Mouse (Mus musculus) left cerebral cortex, adult 11 months (tissue): ENCODE results near the gene Hoxb2.

Experiments
- DNase-seq: peaks from one replicate; pipeline ENCODE4 v3.0.0; 2022; ENCODE audit warnings: low spot score

Gene Hoxb2

GRCm38 (mm10) chr11:96316696-96317607 is 33.4 kb upstream of the Hoxb2 start:
- no peak for DNase-seq

GRCm38 (mm10) chr11:96317608-96318367 is 32.5 kb upstream of the Hoxb2 start, which contains the start of gene Hoxb4:
Gene Hoxb4, plus strand, starts transcription at chr11:96318267.
- DNase-seq, result no peak

- no peak for DNase-seq
These were observed 31.8 kb upstream of the Hoxb2 start for GRCm38 (mm10) chr11:96318368-96319070.

- no peak for DNase-seq
These were observed 31.0 kb upstream of the Hoxb2 start for GRCm38 (mm10) chr11:96319071-96319902.

DNA sequence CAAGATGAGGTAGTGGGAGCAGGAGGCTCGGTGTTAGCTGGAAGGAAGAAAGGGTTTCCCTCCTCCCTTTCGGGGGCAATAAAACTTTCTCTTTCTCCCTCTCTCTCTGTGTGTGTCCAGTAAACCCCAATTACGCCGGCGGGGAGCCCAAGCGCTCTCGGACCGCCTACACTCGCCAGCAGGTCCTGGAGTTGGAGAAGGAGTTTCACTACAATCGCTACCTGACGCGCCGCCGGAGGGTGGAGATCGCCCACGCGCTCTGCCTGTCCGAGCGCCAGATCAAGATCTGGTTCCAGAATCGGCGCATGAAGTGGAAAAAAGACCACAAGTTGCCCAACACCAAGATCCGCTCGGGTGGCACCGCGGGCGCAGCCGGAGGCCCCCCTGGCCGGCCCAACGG is 30.4 kb upstream of the Hoxb2 start:
- DNase-seq, result no peak

DNA sequence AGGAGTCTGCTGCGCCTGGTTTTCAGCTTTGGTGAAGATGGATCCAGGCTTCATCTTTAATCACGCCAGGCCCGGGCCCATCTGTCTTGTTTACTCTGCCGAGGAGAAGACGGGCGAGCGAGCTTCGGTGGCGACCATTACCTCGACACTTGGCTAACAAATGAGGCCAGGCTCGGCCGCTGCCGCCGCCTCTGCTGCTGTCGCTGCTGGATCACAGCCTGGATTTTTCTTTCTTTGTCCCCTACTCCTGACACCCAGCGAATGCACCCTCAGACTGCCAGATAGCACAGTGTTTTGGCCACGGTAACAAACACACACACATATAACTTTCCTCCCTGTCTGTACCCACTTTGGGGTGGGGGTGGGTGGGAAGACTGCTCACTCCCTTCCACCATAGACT is 29.6 kb upstream of the Hoxb2 start:
- DNase-seq, result no peak

GRCm38 (mm10) chr11:96321846-96322245 is 28.5 kb upstream of the Hoxb2 start:
- no peak for DNase-seq

DNA sequence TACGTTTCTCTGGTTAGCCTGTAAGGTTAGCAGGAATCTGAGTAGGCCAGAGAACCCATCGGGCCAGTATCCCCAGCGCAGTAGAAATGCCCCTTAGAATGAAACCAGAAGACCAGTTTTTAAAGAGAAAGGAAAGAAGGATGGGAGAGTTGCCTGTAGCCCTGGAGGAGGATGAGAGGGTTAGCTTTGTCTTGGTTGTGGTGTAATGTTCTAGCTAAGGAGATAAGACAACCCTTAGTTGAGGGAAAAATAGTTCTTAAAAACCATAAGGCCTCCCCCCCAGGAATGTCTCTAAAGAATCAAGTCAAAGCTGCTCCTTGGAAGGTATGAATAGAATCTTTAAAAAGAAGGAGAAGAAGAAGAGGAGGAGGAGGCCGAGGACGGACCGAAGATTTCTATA is 27.6 kb upstream of the Hoxb2 start:
- no peak for DNase-seq

DNA sequence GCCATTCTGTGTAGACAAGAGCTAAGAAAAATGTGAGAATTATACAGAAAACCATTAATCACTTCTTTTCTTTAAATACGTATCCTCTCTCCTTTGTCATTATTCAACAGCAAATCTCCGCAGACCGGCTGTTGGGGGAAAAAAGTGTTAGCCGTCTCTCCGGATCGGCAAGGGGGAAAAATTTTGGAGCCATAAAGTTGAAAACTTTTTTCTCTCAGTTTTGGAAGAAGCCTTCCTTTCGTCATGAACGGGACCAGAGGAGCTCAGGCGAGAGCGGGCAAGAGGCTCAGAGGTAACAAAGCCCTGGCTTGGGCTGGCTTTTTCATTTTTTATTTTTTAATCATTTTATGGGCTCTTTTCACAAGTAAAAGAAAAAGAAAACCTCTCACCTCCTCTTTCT is 27.2 kb upstream of the Hoxb2 start, which contains the start of gene Hoxb3:
Gene Hoxb3 (plus strand): TSS at position 173 of the 400 bp plus-strand sequence.
- no peak for DNase-seq

DNA sequence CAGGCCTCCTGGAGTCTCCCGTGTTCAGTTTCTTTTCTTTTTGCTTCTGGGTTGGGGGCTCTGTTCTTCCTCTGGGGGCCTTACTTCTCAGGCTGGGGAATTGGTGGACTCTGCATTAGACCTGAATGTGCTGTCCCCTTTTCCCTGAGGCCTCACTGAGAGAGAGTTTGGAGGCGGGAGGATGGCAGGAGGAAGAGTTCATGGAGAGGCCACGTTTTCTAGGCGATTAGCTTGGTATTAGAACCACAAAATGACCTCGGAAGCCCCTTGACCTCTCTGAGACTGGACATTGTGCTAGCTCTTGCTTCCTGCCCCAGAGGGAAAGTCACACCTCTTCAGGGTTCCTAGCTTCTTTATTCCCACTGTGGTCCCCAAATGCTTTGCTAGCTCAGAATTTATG is 26.2 kb upstream of the Hoxb2 start:
- no peak for DNase-seq

DNA sequence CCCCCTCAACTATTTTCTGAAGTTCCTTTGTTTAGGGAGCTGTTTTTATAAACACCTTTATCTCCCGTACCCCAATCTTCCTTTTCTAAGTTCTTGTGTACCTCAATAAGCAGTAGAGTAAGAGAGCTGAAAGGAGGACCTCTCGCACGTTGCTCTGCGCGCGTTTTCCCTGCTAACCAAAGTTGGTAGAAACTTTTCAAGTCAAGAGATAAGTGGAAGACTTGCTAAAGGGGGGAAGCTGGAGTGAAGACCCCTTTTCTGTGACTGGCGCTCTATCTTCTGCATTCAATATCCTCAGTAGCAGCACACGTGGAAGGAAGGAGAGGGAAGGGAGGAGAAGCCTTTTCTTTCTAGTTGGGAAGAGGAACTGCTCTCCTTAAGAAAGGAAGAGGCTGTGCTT is 25.4 kb upstream of the Hoxb2 start:
- no peak for DNase-seq

DNA sequence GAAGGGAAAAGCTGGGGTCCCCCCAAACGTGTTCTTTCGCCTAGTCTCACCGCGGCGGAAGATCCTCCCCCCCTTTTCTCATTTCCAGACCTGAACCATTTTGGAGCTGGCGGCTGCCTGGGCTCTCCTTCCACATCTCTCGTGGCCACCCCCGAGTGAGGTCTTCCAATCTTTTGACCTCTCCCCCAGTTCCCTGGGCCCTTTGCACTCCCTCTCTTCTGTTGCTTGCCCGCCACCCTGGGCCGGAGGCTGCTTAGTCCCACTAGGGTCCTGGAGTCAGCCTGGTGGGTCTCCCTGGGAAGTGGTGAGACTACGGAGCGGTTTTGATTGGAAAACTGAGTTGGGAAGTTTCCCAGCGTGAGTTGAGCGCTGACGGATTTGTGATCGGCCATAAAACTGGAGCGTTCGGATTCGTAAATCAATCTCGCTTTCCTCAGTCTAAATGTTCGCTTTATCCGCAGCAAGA is 24.5 kb upstream of the Hoxb2 start:
- DNase-seq, result no peak

GRCm38 (mm10) chr11:96326705-96327104 is 23.6 kb upstream of the Hoxb2 start:
- no peak for DNase-seq

DNA sequence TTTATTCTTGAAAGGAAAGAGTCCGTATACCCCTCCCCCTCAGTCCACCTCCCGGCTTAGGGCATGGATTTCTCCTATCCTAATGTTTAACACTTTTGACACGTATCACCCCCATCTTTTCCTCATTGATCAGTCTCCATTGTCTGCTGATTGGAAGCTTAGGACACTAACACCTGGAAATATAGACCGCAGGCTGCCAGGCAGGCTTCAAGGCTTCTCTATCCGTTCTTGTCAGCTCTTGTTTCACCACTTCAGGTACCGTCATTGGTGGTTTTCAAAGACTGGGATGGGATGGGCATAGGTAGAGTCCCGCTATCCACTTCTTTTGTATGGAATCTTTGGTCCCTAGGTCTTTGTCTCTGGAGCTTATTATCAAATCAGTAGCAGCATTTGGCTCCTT is 23.2 kb upstream of the Hoxb2 start:
- no peak for DNase-seq

GRCm38 (mm10) chr11:96327750-96328149 is 22.6 kb upstream of the Hoxb2 start:
- no peak for DNase-seq

- no peak for DNase-seq
These were observed 21.7 kb upstream of the Hoxb2 start for GRCm38 (mm10) chr11:96328605-96329004.

GRCm38 (mm10) chr11:96332105-96332504 is 18.2 kb upstream of the Hoxb2 start:
- no peak for DNase-seq

- DNase-seq, result no peak
These were observed 17.7 kb upstream of the Hoxb2 start for GRCm38 (mm10) chr11:96332618-96333032.

DNA sequence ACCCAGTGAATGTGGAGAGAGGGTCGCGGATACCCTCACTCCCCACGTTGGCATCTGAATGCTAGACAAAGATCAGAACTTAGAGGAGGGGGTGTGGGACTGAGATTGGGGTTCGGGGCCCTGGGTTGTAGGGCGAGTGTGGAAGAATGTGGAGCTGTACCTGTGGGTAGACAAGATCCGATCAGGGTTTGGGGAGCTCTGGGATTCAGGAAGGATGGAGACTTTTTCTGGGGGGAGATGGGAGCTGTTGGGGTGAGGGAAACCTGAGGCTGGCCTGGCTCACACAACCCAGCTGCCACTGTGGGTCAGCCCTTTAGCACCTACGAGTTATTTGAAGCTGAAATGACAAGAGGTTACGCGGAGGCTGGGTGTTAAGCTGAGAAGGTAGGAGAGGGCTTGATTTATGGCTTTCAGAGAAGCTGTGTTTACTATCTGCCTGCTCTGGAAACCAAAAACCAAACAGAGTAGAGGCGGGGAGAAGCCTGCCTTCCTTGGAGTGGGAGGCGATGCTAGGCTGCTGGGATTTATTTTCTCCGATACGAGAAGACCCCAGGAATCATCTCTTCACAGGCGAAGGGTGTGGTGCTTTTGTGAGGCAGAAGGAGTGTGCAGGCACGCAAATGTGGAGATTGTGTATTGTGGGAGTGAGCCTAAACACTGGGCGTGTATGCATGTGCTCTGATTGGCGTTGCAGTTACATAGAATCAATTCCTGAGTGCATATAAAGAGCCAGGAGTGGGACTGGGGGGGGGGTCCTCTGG is 16.9 kb upstream of the Hoxb2 start:
- DNase-seq, result no peak

GRCm38 (mm10) chr11:96334002-96334364 is 16.3 kb upstream of the Hoxb2 start:
- DNase-seq, result no peak

DNA sequence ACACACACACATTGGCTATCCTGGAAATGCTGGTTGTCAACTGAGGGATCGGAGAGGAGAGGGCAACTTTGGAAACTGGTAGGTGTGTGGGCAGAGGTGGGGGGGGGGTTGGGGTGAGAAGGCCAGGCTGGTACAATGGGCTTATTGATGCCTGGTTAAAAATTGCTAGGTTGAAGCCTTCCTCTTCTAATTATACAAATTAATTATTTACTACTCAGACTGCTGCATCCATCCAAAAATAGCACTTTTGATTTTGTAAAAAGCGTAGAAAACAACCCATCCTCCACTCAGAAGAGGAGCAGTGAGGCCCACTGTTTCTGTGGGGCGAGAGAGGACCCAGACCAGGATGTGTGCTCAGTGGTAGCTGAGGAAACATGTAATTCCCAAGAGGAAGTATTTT is 15.3 kb upstream of the Hoxb2 start:
- no peak for DNase-seq
